Mouse (Mus musculus): ENCODE data around the gene Galntl5. TPM values are rescaled to one million over a fixed set of nuclear protein-coding genes. Genes with fewer than 3 reads are reported as not detected.

The Galntl5 gene
- not detected in 2 replicates for polyA plus RNA-seq (2016; fragmentation: Nextera tagmentation; extraction: Ambion mirVana)

DNA sequence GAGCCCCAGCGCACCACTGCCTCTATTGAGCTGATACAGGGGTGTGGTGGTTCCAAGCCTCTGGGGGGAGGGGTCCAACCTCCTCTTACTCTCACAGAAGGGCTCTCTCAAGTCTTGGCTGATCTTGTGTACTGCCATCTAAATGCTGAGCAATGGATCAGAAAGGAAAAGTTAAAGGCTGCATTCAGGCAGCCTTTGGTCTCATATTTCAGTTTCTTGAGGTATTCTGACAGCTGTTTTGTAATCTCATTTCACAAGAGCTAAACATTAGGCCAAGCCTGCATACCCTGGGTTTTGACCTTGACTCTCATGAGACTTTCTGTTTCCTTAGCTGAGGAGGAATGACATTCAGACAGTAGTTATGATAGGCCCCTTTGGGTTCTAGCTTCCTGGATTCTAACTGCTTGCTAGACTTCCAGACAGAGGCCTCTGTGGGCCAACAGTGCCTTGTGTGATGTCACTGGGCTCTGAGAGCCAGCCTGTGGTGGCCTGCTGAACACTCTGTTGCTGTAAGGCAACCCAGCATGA is at the start of gene Galntl5:
Galntl5 (plus strand) TSS at position 457 of the 528 bp plus-strand sequence.
- WGBS (ENCODE audit: insufficient replicate concordance), result 65% methylated on average over 1 of the region's 1 CpGs
- ATAC-seq, result no peak
- Histone ChIP-seq H3K27me3 (replicated peaks) (no peaks in the 10 kb centered on the region), H3K9me3 (replicated peaks) (no peaks in the 10 kb centered on the region), H3K4me3 (no peak within 1 kb of the TSS), H3K4me2 (no peak within 1 kb of the TSS), H3K36me3 (no peaks in the 10 kb centered on the region), H3K9ac (no peak within 1 kb of the TSS), H3K4me1 (no peaks in the 10 kb centered on the region), H3K27ac (no peak within 1 kb of the TSS)

DNA sequence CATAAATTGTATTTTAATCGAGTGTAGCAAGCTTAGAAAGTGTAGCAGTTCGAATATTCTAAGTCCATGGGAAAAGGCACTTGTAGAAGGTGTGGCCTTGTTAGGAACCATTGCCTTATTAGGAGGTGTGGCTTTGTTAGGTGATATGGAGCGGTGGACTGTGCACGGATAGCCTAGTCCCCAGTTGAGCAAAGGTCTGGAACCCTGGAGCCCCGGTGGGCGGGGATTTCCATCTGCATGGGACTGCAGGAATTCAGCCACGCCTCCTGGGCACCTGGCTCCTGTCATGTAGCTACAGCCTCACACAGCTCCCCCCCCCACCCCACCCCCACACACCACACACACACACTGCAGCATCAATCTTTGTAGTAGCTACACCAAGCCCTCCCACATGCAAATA is 34.6 kb upstream of the Galntl5 start:
- H3K27ac ChIP-seq, result no peak overlapping the region
- H3K27me3 ChIP-seq (replicated peaks), result no peaks in the 10 kb centered on the region
- H3K9me3 ChIP-seq (replicated peaks), result no peaks in the 10 kb centered on the region
- H3K36me3 ChIP-seq, result no peaks in the 10 kb centered on the region
- no peak for ATAC-seq
- no peak overlapping the region for H3K4me2 ChIP-seq
- H3K4me3 ChIP-seq, result no peak overlapping the region
- 65% methylated on average over 7 of the region's 7 CpGs for WGBS (ENCODE audit: insufficient replicate concordance)
- H3K4me1 ChIP-seq, result no peaks in the 10 kb centered on the region
- no peak overlapping the region for H3K9ac ChIP-seq

DNA sequence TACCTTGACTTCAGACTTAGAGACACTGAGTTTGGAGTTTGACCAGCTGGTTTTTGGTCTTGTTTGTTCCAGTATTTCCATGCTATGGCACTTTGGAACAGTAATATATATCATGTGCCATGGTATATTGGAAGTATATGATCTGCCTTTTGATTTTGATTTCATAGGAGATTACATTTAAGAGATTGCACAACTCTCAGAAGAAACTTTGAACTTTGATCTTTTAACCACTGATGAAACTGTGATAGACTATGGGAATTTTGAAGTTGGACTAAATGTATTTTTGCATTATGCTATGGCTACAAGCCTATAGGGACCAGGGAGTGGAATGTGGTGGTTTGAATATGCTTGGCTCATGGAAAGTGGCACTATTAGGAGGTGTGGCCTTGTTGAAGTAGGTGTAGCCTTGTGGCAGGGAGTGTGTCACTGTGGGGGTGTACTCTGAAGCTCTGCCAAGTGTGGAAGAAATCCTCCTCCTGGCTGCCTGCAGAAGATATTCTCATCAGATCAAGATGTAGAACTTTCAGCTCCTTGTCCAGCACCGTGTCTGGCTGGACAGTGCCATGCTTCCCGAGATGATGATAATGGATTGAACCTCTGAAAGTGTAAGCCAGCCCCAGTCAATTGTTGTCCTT is 31.8 kb upstream of the Galntl5 start:
- WGBS (ENCODE audit: insufficient replicate concordance), result 46% methylated on average over 2 of the region's 2 CpGs
- Histone ChIP-seq H3K27me3 (replicated peaks) (no peaks in the 10 kb centered on the region), H3K4me1 (no peaks in the 10 kb centered on the region), H3K9ac (no peak overlapping the region), H3K4me2 (no peak overlapping the region), H3K4me3 (no peak overlapping the region), H3K27ac (no peak overlapping the region), H3K36me3 (no peaks in the 10 kb centered on the region), H3K9me3 (replicated peaks) (no peaks in the 10 kb centered on the region)
- no peak for ATAC-seq

GRCm38 (mm10) chr5:25153491-25153890 is 27.8 kb upstream of the Galntl5 start:
- Histone ChIP-seq H3K27ac (no peak overlapping the region), H3K9me3 (replicated peaks) (no peaks in the 10 kb centered on the region), H3K4me2 (no peak overlapping the region), H3K4me1 (no peaks in the 10 kb centered on the region), H3K4me3 (no peak overlapping the region), H3K27me3 (replicated peaks) (no peaks in the 10 kb centered on the region), H3K36me3 (no peaks in the 10 kb centered on the region), H3K9ac (no peak overlapping the region)
- ATAC-seq, result no peak
- 56% methylated on average over 2 of the region's 2 CpGs for WGBS (ENCODE audit: insufficient replicate concordance)

GRCm38 (mm10) chr5:25153996-25154395 is 27.3 kb upstream of the Galntl5 start:
- no peak for ATAC-seq
- Histone ChIP-seq H3K9ac (no peak overlapping the region), H3K27me3 (replicated peaks) (no peaks in the 10 kb centered on the region), H3K4me3 (no peak overlapping the region), H3K36me3 (no peaks in the 10 kb centered on the region), H3K4me1 (no peaks in the 10 kb centered on the region), H3K9me3 (replicated peaks) (no peaks in the 10 kb centered on the region), H3K4me2 (no peak overlapping the region), H3K27ac (no peak overlapping the region)
- WGBS (ENCODE audit: insufficient replicate concordance), result 70% methylated on average over 3 of the region's 3 CpGs

DNA sequence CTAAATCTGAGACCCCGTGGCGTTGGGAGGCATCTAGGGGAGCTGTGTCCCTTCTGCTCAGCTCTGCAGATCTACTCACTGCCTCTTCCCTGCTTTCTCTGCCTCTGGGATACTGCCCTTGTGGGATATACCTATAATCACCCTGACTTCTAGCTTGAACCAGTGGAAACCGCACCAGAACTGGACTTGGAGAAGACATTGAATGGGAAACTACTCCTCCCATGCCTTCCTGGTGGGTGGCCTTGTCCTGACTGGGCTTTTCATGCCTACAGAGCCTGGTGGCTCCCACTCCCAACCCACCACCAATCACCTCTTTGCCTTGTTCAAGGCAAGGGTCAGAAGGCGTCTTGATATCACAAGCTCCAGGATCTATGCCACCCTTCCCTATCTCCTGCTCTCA is 26.4 kb upstream of the Galntl5 start:
- ATAC-seq, result no peak
- no peak overlapping the region for H3K9ac ChIP-seq
- no peaks in the 10 kb centered on the region for H3K4me1 ChIP-seq
- WGBS (ENCODE audit: insufficient replicate concordance), result 61% methylated on average over 4 of the region's 4 CpGs
- H3K9me3 ChIP-seq (replicated peaks), result no peaks in the 10 kb centered on the region
- H3K27me3 ChIP-seq (replicated peaks), result no peaks in the 10 kb centered on the region
- no peak overlapping the region for H3K4me2 ChIP-seq
- H3K36me3 ChIP-seq, result no peaks in the 10 kb centered on the region
- H3K4me3 ChIP-seq, result no peak overlapping the region
- no peak overlapping the region for H3K27ac ChIP-seq

- WGBS (ENCODE audit: insufficient replicate concordance), result 59% methylated on average over 3 of the region's 3 CpGs
- Histone ChIP-seq H3K9ac (no peak overlapping the region), H3K4me1 (no peaks in the 10 kb centered on the region), H3K4me2 (no peak overlapping the region), H3K27me3 (replicated peaks) (no peaks in the 10 kb centered on the region), H3K9me3 (replicated peaks) (no peaks in the 10 kb centered on the region), H3K27ac (no peak overlapping the region), H3K36me3 (no peaks in the 10 kb centered on the region), H3K4me3 (no peak overlapping the region)
- no peak for ATAC-seq
Measured at GRCm38 (mm10) chr5:25155351-25155750, 25.9 kb upstream of the Galntl5 start.

DNA sequence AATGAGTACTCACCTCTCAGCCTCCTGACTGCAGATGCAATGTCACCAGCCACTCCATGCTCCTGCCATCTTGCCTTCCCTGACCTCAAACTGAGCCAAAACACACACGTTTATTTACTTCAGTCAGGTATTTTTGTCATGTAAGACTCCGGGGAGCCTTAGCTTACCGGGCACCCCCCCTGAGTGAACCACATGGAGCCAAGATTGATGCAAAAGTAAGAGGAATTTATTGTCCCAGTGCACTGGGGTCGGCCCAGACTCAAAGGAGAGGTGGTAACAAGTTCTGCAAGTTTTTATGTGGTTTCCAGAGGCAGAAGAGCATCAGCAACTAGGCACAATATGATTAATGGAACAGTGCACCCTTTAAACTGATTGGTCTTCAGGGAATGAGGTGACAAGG is 24.1 kb upstream of the Galntl5 start:
- no peaks in the 10 kb centered on the region for H3K27me3 ChIP-seq (replicated peaks)
- H3K27ac ChIP-seq, result no peak overlapping the region
- no peak overlapping the region for H3K4me3 ChIP-seq
- ATAC-seq, result no peak
- H3K4me2 ChIP-seq, result no peak overlapping the region
- H3K36me3 ChIP-seq, result no peaks in the 10 kb centered on the region
- no peaks in the 10 kb centered on the region for H3K4me1 ChIP-seq
- H3K9ac ChIP-seq, result no peak overlapping the region
- no peaks in the 10 kb centered on the region for H3K9me3 ChIP-seq (replicated peaks)
- 49% methylated on average over 4 of the region's 4 CpGs for WGBS (ENCODE audit: insufficient replicate concordance)

GRCm38 (mm10) chr5:25160515-25160914 is 20.7 kb upstream of the Galntl5 start:
- no peak overlapping the region for H3K4me2 ChIP-seq
- H3K4me1 ChIP-seq, result no peaks in the 10 kb centered on the region
- no peak overlapping the region for H3K4me3 ChIP-seq
- WGBS (ENCODE audit: insufficient replicate concordance), result 63% methylated on average over 11 of the region's 11 CpGs
- H3K27ac ChIP-seq, result no peak overlapping the region
- H3K36me3 ChIP-seq, result no peaks in the 10 kb centered on the region
- H3K9ac ChIP-seq, result no peak overlapping the region
- H3K9me3 ChIP-seq (replicated peaks), result no peaks in the 10 kb centered on the region
- no peak for ATAC-seq
- no peaks in the 10 kb centered on the region for H3K27me3 ChIP-seq (replicated peaks)

- Histone ChIP-seq H3K9ac (no peak overlapping the region), H3K36me3 (no peaks in the 10 kb centered on the region), H3K4me2 (no peak overlapping the region), H3K4me3 (no peak overlapping the region), H3K27me3 (replicated peaks) (no peaks in the 10 kb centered on the region), H3K4me1 (no peaks in the 10 kb centered on the region), H3K27ac (no peak overlapping the region), H3K9me3 (replicated peaks) (no peaks in the 10 kb centered on the region)
- no peak for ATAC-seq
- 65% methylated on average over 4 of the region's 4 CpGs for WGBS (ENCODE audit: insufficient replicate concordance)
Measured at GRCm38 (mm10) chr5:25162981-25163380, 18.3 kb upstream of the Galntl5 start.

- H3K27me3 ChIP-seq (replicated peaks), result no peaks in the 10 kb centered on the region
- H3K27ac ChIP-seq, result no peak overlapping the region
- no peaks in the 10 kb centered on the region for H3K9me3 ChIP-seq (replicated peaks)
- H3K36me3 ChIP-seq, result no peaks in the 10 kb centered on the region
- no peak overlapping the region for H3K9ac ChIP-seq
- no peak overlapping the region for H3K4me2 ChIP-seq
- no peaks in the 10 kb centered on the region for H3K4me1 ChIP-seq
- WGBS (ENCODE audit: insufficient replicate concordance), result 84% methylated on average over 3 of the region's 3 CpGs
- H3K4me3 ChIP-seq, result no peak overlapping the region
- ATAC-seq, result no peak
Measured at GRCm38 (mm10) chr5:25163938-25164337, 17.3 kb upstream of the Galntl5 start.

DNA sequence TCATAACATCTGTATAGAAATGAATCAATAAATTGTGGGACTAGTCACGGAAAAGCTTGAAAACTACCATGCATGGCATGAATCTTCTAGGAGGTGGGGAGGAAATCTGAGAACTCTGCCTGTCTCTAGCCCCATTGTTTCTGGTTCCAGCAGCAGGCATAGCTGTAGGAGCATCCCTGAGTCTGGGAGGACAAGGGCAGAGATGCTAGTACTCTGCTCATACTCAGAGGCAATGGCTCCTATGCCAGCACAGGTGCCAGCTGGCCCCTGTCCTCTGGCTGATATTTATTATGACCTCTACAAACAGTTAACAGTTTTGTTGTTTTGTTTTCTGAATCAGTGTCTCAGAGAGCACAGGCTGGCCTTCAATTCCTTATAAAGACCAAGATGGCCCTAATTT is 16.9 kb upstream of the Galntl5 start:
- WGBS (ENCODE audit: insufficient replicate concordance), result 64% methylated on average over 1 of the region's 1 CpGs
- H3K36me3 ChIP-seq, result no peaks in the 10 kb centered on the region
- H3K4me1 ChIP-seq, result no peaks in the 10 kb centered on the region
- H3K4me3 ChIP-seq, result no peak overlapping the region
- no peaks in the 10 kb centered on the region for H3K9me3 ChIP-seq (replicated peaks)
- no peaks in the 10 kb centered on the region for H3K27me3 ChIP-seq (replicated peaks)
- H3K27ac ChIP-seq, result no peak overlapping the region
- no peak overlapping the region for H3K9ac ChIP-seq
- no peak overlapping the region for H3K4me2 ChIP-seq
- no peak for ATAC-seq

Measured in liver, embryonic 12.5 days (tissue).